Mouse (Mus musculus) ES-Bruce4 (cell line): ENCODE results near the gene Abcg8.

Source experiments
- CTCF ChIP-seq: IDR thresholded peaks from one replicate; pipeline ENCODE4 v1.8.1; 2011; ENCODE audit warnings: low read depth, low read length
- POLR2A ChIP-seq: IDR thresholded peaks from one replicate; pipeline ENCODE4 v1.8.1; 2011; ENCODE audit warnings: low read length; ENCODE audit not compliant: insufficient read depth

GRCm38 (mm10) chr17:84628611-84629010 is 47.5 kb upstream of the Abcg8 start:
- TF ChIP-seq CTCF (no peak), POLR2A (no peak)
